Mouse (Mus musculus) lung, postnatal 0 days (tissue): ENCODE results near the gene Vsig10l.

Source experiments
- CTCF ChIP-seq: IDR thresholded peaks from 2 replicates; pipeline ENCODE4 v1.5.1; 2016; ENCODE audit warnings: antibody characterized with exemption, mild to moderate bottlenecking
- EP300 ChIP-seq: IDR thresholded peaks from 2 replicates; pipeline ENCODE4 v1.6.1; 2016; ENCODE audit warnings: antibody characterized with exemption, mild to moderate bottlenecking, control low read depth

DNA sequence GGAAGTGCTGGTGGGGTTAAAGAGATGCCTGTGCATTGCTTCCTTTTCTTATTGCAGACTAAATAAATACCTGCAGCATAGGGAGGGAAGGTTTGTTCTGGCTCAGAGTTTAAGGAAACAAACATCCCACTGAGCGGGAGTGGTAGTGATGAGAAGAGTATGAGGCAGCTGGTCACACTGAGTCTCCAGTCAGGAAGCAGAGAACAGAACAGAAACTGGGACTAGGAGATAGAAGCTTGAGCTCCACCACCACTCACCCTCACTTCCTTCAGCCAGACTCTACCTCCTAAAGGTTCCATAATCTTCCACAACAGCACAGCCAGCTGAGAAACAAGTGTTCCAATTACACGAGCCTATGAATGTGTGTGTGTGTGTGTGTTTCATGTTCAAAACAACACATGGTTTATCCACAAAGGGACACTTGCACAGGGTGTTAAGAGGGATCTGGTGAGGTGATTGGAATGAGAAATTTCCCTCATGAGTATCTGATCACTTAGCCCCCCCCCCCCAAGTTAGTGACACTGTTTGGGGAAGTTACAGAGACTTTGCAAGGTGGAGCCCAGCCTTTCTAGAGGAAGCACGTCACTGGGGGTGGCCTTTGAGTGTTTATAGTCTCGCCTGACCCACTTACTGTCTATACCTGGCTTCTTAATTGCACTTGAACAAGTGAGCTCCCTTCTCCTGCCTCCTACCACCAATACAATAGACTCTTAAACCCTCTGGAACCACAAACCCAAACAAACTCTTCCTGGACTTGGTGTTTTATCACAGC, 48.9 kb downstream of the Vsig10l start:
- no peak for TF ChIP-seq CTCF
- TF ChIP-seq EP300: no peak
